Comparison of ENCODE assay signal across 18 mouse cellular contexts in the genomic region with DNA sequence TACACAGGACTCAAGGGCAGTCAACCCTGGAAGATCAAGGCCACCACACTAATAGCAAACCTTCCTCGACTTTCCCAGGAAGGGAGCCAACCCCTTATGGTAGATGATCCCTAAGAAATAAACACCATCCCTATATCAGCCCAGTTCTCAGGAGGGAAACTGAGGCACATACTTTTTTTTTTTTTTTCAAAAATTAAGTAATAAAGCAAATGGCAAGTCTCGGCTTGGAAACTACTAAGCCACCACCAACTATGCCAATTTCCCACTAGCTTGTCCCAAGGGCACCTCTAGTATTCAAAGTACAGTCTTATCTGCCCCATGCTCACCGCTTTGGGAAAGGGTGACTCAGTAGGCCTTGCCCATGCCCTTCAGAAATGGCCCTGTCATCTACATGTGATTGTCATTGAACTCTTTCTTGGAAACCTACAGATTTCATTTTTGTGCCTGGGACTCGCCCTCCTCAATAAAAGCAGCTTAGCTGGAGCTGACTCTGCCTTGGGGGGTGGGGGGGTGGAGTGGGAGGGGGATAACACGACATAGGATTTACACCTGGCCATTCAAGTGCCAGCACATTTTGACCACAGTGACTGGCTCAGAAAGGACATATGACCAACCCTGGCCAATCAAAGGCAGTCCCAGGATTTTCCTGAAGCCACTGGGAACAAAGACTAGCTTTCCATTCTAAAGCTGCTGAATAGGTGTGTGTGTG. TPM values are rescaled to one million over a fixed set of nuclear protein-coding genes. Genes with fewer than 3 reads are reported as not detected.
DNase-seq lines count a peak whose midpoint lies in the region; ATAC-seq and TF ChIP-seq lines count a peak whose summit lies in the region.
"Had no signal": no experiment of that assay in that cellular context is flagged by ENCODE, and none has a peak within 500 bp of the region (broad histone marks: within the 10 kb centered on the region; RNA-seq: fewer than 3 reads in every experiment).

No protein-coding gene starts in this region.

- intact Hi-C loops in gastrocnemius, postnatal 36 days (cut with DNase I), result loop anchor here (5.0 kb wide), 1 partner anchor 33 kb away; no protein-coding TSS in a partner anchor

- H3K9me3 ChIP-seq in MEL (replicated peaks; ENCODE audit: insufficient read depth, low read length), result no peaks in the 10 kb centered on the region
- 0 out of 2 replicates have a peak, but pooled peaks cover 6% of the 10 kb centered on the region for H3K9me3 ChIP-seq in limb, embryonic 12.5 days
- H3K9me3 ChIP-seq: embryonic facial prominence, embryonic 15.5 days; liver, embryonic 15.5 days; lung, embryonic 15.5 days; midbrain, embryonic 15.5 days; neural tube, embryonic 13.5 days had no signal

- 74% methylated on average over 5 of the region's 5 CpGs for WGBS in limb, embryonic 12.5 days

- peak overlapping the region; percentile 100 for H3K27ac ChIP-seq in MEL (ENCODE audit: control insufficient read depth, low read depth, low read length)
- 0 out of 2 replicates have a peak overlapping the region, but pooled peaks have one; percentile 18 for H3K27ac ChIP-seq in limb, embryonic 12.5 days
- H3K27ac ChIP-seq: embryonic facial prominence, embryonic 15.5 days; heart, embryonic 10.5 days; liver, embryonic 15.5 days; lung, embryonic 15.5 days; midbrain, embryonic 15.5 days; neural tube, embryonic 13.5 days had no signal

- TF ChIP-seq RAD21 in MEL (IDR thresholded peaks at IDR 0.05; ENCODE audit: low read depth, low read length), result no peak

- H3K36me3 ChIP-seq in C2C12 (ENCODE audit: control insufficient read depth, insufficient read depth) (no peaks in the 10 kb centered on the region), MEL (ENCODE audit: control insufficient read depth in 1 of 2, insufficient read depth in 2 of 2, low read length in 2 of 2) (peaks cover 0 to 37% of the 10 kb centered on the region in 2 experiments; a peak in 2 of 4 replicates)
- no peaks in the 10 kb centered on the region for H3K36me3 ChIP-seq in limb, embryonic 12.5 days
- H3K36me3 ChIP-seq: embryonic facial prominence, embryonic 15.5 days; heart, embryonic 10.5 days; liver, embryonic 15.5 days; lung, embryonic 15.5 days; midbrain, embryonic 15.5 days; neural tube, embryonic 13.5 days had no signal

- no peak for ATAC-seq in limb, embryonic 12.5 days (ENCODE audit: insufficient number of reproducible peaks, insufficient read depth, low FRiP score, low TSS enrichment, low read depth)
- ATAC-seq: forebrain, embryonic 14.5 days; hindbrain, embryonic 16.5 days; midbrain, embryonic 15.5 days had no signal

- H3K4me2 ChIP-seq in limb, embryonic 12.5 days, result no peak overlapping the region
- H3K4me2 ChIP-seq: embryonic facial prominence, embryonic 15.5 days; liver, embryonic 15.5 days; lung, embryonic 15.5 days; midbrain, embryonic 15.5 days; neural tube, embryonic 13.5 days had no signal

- H3ac ChIP-seq in C2C12 (ENCODE audit: control insufficient read depth, insufficient read length, low read depth), result no peak overlapping the region

- peak overlapping the region; percentile 65 for H3K9ac ChIP-seq in MEL (ENCODE audit: control insufficient read depth, low read depth, low read length, poor library complexity, severe bottlenecking)
- no peak overlapping the region for H3K9ac ChIP-seq in limb, embryonic 12.5 days (replicated peaks)
- H3K9ac ChIP-seq: embryonic facial prominence, embryonic 15.5 days; liver, embryonic 15.5 days; lung, embryonic 15.5 days; midbrain, embryonic 15.5 days; neural tube, embryonic 13.5 days had no signal

- H3K4me1 ChIP-seq in MEL (ENCODE audit: control insufficient read depth in 1 of 2, insufficient read depth in 2 of 2, low read length in 2 of 2), result peaks cover 20 to 49% of the 10 kb centered on the region in 2 experiments
- peaks cover 28% of the 10 kb centered on the region for H3K4me1 ChIP-seq in limb, embryonic 12.5 days (replicated peaks)
- H3K4me1 ChIP-seq: midbrain, embryonic 15.5 days had no signal

- TF ChIP-seq EP300 in MEL (IDR thresholded peaks at IDR 0.05; ENCODE audit: low read depth in 1 of 2, low read length in 2 of 2), result no peak

- H3K4me3 ChIP-seq in C2C12 (ENCODE audit: insufficient read depth, poor library complexity, severe bottlenecking) (no peak overlapping the region), MEL (ENCODE audit: control insufficient read depth in 1 of 2, insufficient read depth in 1 of 2, low read depth in 2 of 2, low read length in 2 of 2) (no peak overlapping the region)
- no peak overlapping the region for H3K4me3 ChIP-seq in limb, embryonic 12.5 days (replicated peaks)
- H3K4me3 ChIP-seq: embryonic facial prominence, embryonic 15.5 days; gastrocnemius, adult 2 months; heart, embryonic 10.5 days; liver, embryonic 15.5 days; lung, embryonic 15.5 days; midbrain, embryonic 15.5 days; myocyte; neural tube, embryonic 13.5 days had no signal

- TF ChIP-seq CTCF in C2C12 (IDR thresholded peaks at IDR 0.05; ENCODE audit: control insufficient read depth, insufficient read depth, insufficient read length) (no peak), MEL (IDR thresholded peaks at IDR 0.05 in 2 of 3, conservative IDR thresholded peaks at IDR 0.05 in 1 of 3; ENCODE audit: control insufficient read depth in 1 of 3, insufficient read depth in 1 of 3, low read depth in 2 of 3, low read length in 3 of 3, poor library complexity in 1 of 3, severe bottlenecking in 1 of 3) (no peak)

- H3K79me2 ChIP-seq in C2C12 (ENCODE audit: control insufficient read depth, insufficient read depth) (no peaks in the 10 kb centered on the region), MEL (ENCODE audit: control insufficient read depth, insufficient read depth, low read length, poor library complexity) (no peaks in the 10 kb centered on the region; the same call in 1 of the 2 replicates)

- H3K79me3 ChIP-seq in C2C12 (ENCODE audit: low read depth), result no peaks in the 10 kb centered on the region

- H3K27me3 ChIP-seq in C2C12 (ENCODE audit: control insufficient read depth, insufficient read depth, insufficient read length), result no peaks in the 10 kb centered on the region
- H3K27me3 ChIP-seq in MEL (ENCODE audit: control insufficient read depth in 1 of 2, insufficient read depth in 2 of 2, low read length in 2 of 2), result no peaks in the 10 kb centered on the region
- H3K27me3 ChIP-seq in limb, embryonic 12.5 days, result no peaks in the 10 kb centered on the region
- H3K27me3 ChIP-seq: embryonic facial prominence, embryonic 15.5 days; liver, embryonic 15.5 days; lung, embryonic 15.5 days; midbrain, embryonic 15.5 days; neural tube, embryonic 13.5 days had no signal

- TF ChIP-seq POLR2A in MEL (IDR thresholded peaks at IDR 0.05; ENCODE audit: control insufficient read depth in 1 of 2, insufficient read depth in 1 of 2, low read depth in 1 of 2, low read length in 2 of 2, poor library complexity in 1 of 2), result no peak

- DNase-seq in MEL (ENCODE audit: low read depth, low spot score), result peak; percentile 40
- peak; percentile 65 to 76 for DNase-seq in adrenal gland, postnatal 36 days
- DNase-seq in gastrocnemius, postnatal 36 days, result no peak
- no peak for DNase-seq in cerebellum, postnatal 4 days (ENCODE audit: low spot score in 2 of 2)
- no peak for DNase-seq in right cerebral cortex, postnatal 4 days
- DNase-seq: cerebellum, adult 8-10 months had no signal

TF ChIP-seq in C2C12, 6 proteins besides CTCF, POLR2A, EP300 and RAD21:
- TF ChIP-seq MYOG (IDR thresholded peaks at IDR 0.05; ENCODE audit: control insufficient read depth, extremely low read depth, insufficient read length) (no peak), CEBPB (IDR thresholded peaks at IDR 0.05; ENCODE audit: low read depth) (no peak), MAX (IDR thresholded peaks at IDR 0.05) (no peak), MYOD1 (IDR thresholded peaks at IDR 0.05; ENCODE audit: control insufficient read depth, insufficient read length, low read depth) (no peak), FOSL1 (IDR thresholded peaks at IDR 0.05; ENCODE audit: insufficient read depth, low read length, poor library complexity, severe bottlenecking) (no peak), USF1 (IDR thresholded peaks at IDR 0.05; ENCODE audit: low read depth) (peak; percentile 34)

TF ChIP-seq in MEL, 35 proteins besides CTCF, POLR2A, EP300 and RAD21:
- TF ChIP-seq ZMIZ1 (IDR thresholded peaks at IDR 0.05; ENCODE audit: low read depth, low read length), result no peak
- peak; percentile 51; the same call in 1 of the 2 replicates for TF ChIP-seq USF1 (IDR thresholded peaks at IDR 0.05; ENCODE audit: low read depth, low read length)
- TF ChIP-seq ZNF384 (IDR thresholded peaks at IDR 0.05; ENCODE audit: low read depth, low read length), result 0 out of 2 replicates have a peak, but pooled peaks have one; percentile 35
- TF ChIP-seq ETS1 (IDR thresholded peaks at IDR 0.05; ENCODE audit: low read depth, low read length), result 0 out of 2 replicates have a peak, but pooled peaks have one; percentile 35

RNA-seq across cellular contexts. Expression of a gene that starts 35.1 kb away (rescaled TPM):
- polyA plus RNA-seq in C2C12 (2012; fragmentation: generic; extraction: Trizol), result 136 TPM
- total RNA-seq in MEL (2012; rRNA removed), result 177 and 181 TPM in 2 replicates
- polyA plus RNA-seq in MEL (2012; ENCODE audit: insufficient read depth in 1 of 2, insufficient read length in 2 of 2, low read depth in 1 of 2, low replicate concordance in 2 of 2, missing spikeins in 1 of 2), result 100 to 1,000 TPM in 1 of 2 experiments, not detected in 1; 159 TPM
- total RNA-seq in adrenal gland, postnatal 36 days (2021), result 100 to 1,000 TPM in 1 of 2 experiments, 10 to 100 TPM in 1; 99.1 to 106 TPM
- polyA plus RNA-seq in limb, embryonic 12.5 days (2016; fragmentation: Nextera tagmentation; extraction: Ambion mirVana), result 143 and 144 TPM in 2 replicates
- 10 to 100 TPM; 78.0 to 84.1 TPM for total RNA-seq in gastrocnemius, postnatal 36 days (2021)

RNA-seq across cellular contexts. Expression of a gene that starts 43.5 kb away (rescaled TPM):
- polyA plus RNA-seq in C2C12 (2012; fragmentation: generic; extraction: Trizol), result 52.5 TPM
- total RNA-seq in MEL (2012; rRNA removed), result 16.1 and 39.4 TPM in 2 replicates
- 10 to 100 TPM in 1 of 2 experiments, not detected in 1; 38.6 TPM for polyA plus RNA-seq in MEL (2012; ENCODE audit: insufficient read depth in 1 of 2, insufficient read length in 2 of 2, low read depth in 1 of 2, low replicate concordance in 2 of 2, missing spikeins in 1 of 2)
- total RNA-seq in adrenal gland, postnatal 36 days (2021), result 100 to 1,000 TPM; 330 to 830 TPM
- 6.2 TPM in 2 replicates for polyA plus RNA-seq in limb, embryonic 12.5 days (2016; fragmentation: Nextera tagmentation; extraction: Ambion mirVana)
- 100 to 1,000 TPM; 137 to 152 TPM for total RNA-seq in gastrocnemius, postnatal 36 days (2021)

Comparison
In these comparisons a context has a peak if more than half of its experiments do, and no peak if none do; other contexts are left out.
1. DNase-seq: peak in MEL (single experiment) and adrenal gland, postnatal 36 days (2 of 2); none in gastrocnemius, postnatal 36 days (0 of 2), cerebellum, postnatal 4 days (0 of 2) and right cerebral cortex, postnatal 4 days (single experiment).